Mouse (Mus musculus) forebrain, embryonic 16.5 days (tissue): ENCODE data around the gene Zmiz1. TPM values are rescaled to one million over a fixed set of nuclear protein-coding genes. Genes with fewer than 3 reads are reported as not detected.

Experiments used
- ATAC-seq: fragments of 200-750 bp; cut with Nextera tagmentation; 2 replicates; pipeline ENCODE4 v1.8.0; 2017; ENCODE audit warnings: mild to moderate bottlenecking, moderate library complexity
- H3K27ac ChIP-seq: fragments of 300-500 bp; sonication (generic); 2 replicates; pipeline ENCODE4 v1.5.1; 2014; ENCODE audit warnings: low read length, control low read depth
- H3K27me3 ChIP-seq: fragments of 300-500 bp; sonication (generic); replicated peaks from 2 replicates; pipeline ENCODE4 v1.6.1; 2014; ENCODE audit warnings: low read length; ENCODE audit not compliant: control insufficient read depth, insufficient read depth
- H3K36me3 ChIP-seq: fragments of 300-500 bp; sonication (generic); 2 replicates; pipeline ENCODE4 v1.6.1; 2014; ENCODE audit not compliant: control insufficient read depth, insufficient read depth
- H3K4me1 ChIP-seq: fragments of 300-500 bp; sonication (generic); replicated peaks from 2 replicates; pipeline ENCODE4 v1.6.1; 2014; ENCODE audit warnings: low read length; ENCODE audit not compliant: control insufficient read depth, insufficient read depth
- H3K4me2 ChIP-seq: fragments of 300-500 bp; sonication (generic); 2 replicates; pipeline ENCODE4 v1.6.1; 2014; ENCODE audit warnings: mild to moderate bottlenecking, low read length, control low read depth
- H3K4me3 ChIP-seq: fragments of 300-500 bp; sonication (generic); replicated peaks from 2 replicates; pipeline ENCODE4 v1.5.1; 2014; ENCODE audit warnings: mild to moderate bottlenecking, low read length, control low read depth
- H3K9ac ChIP-seq: fragments of 300-500 bp; sonication (generic); replicated peaks from 2 replicates; pipeline ENCODE4 v1.6.1; 2014; ENCODE audit warnings: low read depth, low read length, control low read depth
- H3K9me3 ChIP-seq: fragments of 300-500 bp; sonication (generic); 2 replicates; pipeline ENCODE4 v1.6.1; 2016; ENCODE audit warnings: low read length; ENCODE audit not compliant: control insufficient read depth
- WGBS: fragments of 180-500 bp; shearing (Covaris S2); extraction: QIAGEN DNeasy Blood & Tissue Kit; methylation state at CpG from one replicate; pipeline ENCODE4 v1.1.7; 2014; 5-methylcytosine and 5-hydroxymethylcytosine counted together
- polyA plus RNA-seq: library from polyadenylated mRNA; unstranded; fragments of >200 nt; fragmentation: Nextera tagmentation; extraction: Ambion mirVana; gene quantifications from 2 replicates; pipeline ENCODE4 v1.2.1, GENCODE M21; 2015

The Zmiz1 gene
- polyA plus RNA-seq, 1 experiment from 2014 or later: 56.6 TPM

- no peaks in the 10 kb centered on the region for H3K27me3 ChIP-seq
- H3K27ac ChIP-seq: no peak overlapping the region
- 85% methylated on average over 10 of the region's 10 CpGs for WGBS
- H3K4me2 ChIP-seq: no peak overlapping the region
- H3K9me3 ChIP-seq: no peaks in the 10 kb centered on the region
- H3K4me1 ChIP-seq: peaks cover 14% of the 10 kb centered on the region
- H3K9ac ChIP-seq: no peak overlapping the region
- no peak overlapping the region for H3K4me3 ChIP-seq
- ATAC-seq: no peak
- H3K36me3 ChIP-seq: no peaks in the 10 kb centered on the region
These were observed 7.0 kb upstream of the Zmiz1 start for GRCm38 (mm10) chr14:25451699-25452632.

GRCm38 (mm10) chr14:25452633-25453025, 6.4 kb upstream of the Zmiz1 start:
- no peak for ATAC-seq
- Histone ChIP-seq H3K4me3 (no peak overlapping the region), H3K9ac (no peak overlapping the region), H3K36me3 (no peaks in the 10 kb centered on the region), H3K27ac (no peak overlapping the region), H3K27me3 (no peaks in the 10 kb centered on the region), H3K9me3 (no peaks in the 10 kb centered on the region), H3K4me1 (peaks cover 14% of the 10 kb centered on the region), H3K4me2 (no peak overlapping the region)
- WGBS: 77% methylated on average over 2 of the region's 2 CpGs

GRCm38 (mm10) chr14:25454066-25454760, 4.8 kb upstream of the Zmiz1 start:
- no peak for ATAC-seq
- no peaks in the 10 kb centered on the region for H3K36me3 ChIP-seq
- no peak overlapping the region for H3K27ac ChIP-seq
- H3K4me3 ChIP-seq: no peak overlapping the region
- no peak overlapping the region for H3K9ac ChIP-seq
- H3K9me3 ChIP-seq: no peaks in the 10 kb centered on the region
- WGBS: 89% methylated on average over 12 of the region's 12 CpGs
- no peak overlapping the region for H3K4me2 ChIP-seq
- no peaks in the 10 kb centered on the region for H3K27me3 ChIP-seq
- peaks cover 20% of the 10 kb centered on the region for H3K4me1 ChIP-seq

GRCm38 (mm10) chr14:25456666-25457433, 2.1 kb upstream of the Zmiz1 start:
- H3K9ac ChIP-seq: peak overlapping the region; percentile 98
- no peaks in the 10 kb centered on the region for H3K9me3 ChIP-seq
- peak overlapping the region; percentile 100 for H3K4me3 ChIP-seq
- H3K4me1 ChIP-seq: peaks cover 28% of the 10 kb centered on the region
- H3K27me3 ChIP-seq: no peaks in the 10 kb centered on the region
- H3K36me3 ChIP-seq: no peaks in the 10 kb centered on the region
- 3% methylated on average over 16 of the region's 17 CpGs for WGBS
- H3K4me2 ChIP-seq: peak overlapping the region; percentile 65
- ATAC-seq: 0 out of 2 replicates have a peak, but pooled peaks have one; percentile 3
- H3K27ac ChIP-seq: peak overlapping the region; percentile 99

- Histone ChIP-seq H3K4me2 (peak overlapping the region; percentile 65), H3K4me3 (peak overlapping the region; percentile 100), H3K4me1 (peaks cover 34% of the 10 kb centered on the region), H3K9me3 (no peaks in the 10 kb centered on the region), H3K27ac (peak overlapping the region; percentile 99), H3K27me3 (no peaks in the 10 kb centered on the region), H3K9ac (peak overlapping the region; percentile 98), H3K36me3 (no peaks in the 10 kb centered on the region)
- peak; percentile 70 for ATAC-seq
- under 1% methylated on average over 52 of the region's 52 CpGs for WGBS
These were observed 1.5 kb upstream of the Zmiz1 start for GRCm38 (mm10) chr14:25457434-25457957.

GRCm38 (mm10) chr14:25458111-25459015, 622 bp upstream of the Zmiz1 start:
- no peaks in the 10 kb centered on the region for H3K36me3 ChIP-seq
- whole genome bisulfite sequencing: 0% methylated on average over 37 of the region's 37 CpGs
- H3K4me2 ChIP-seq: peak overlapping the region; percentile 65
- peak overlapping the region; percentile 99 for H3K27ac ChIP-seq
- H3K9me3 ChIP-seq: no peaks in the 10 kb centered on the region
- peak overlapping the region; percentile 100 for H3K4me3 ChIP-seq
- ATAC-seq: peak; percentile 27
- peaks cover 43% of the 10 kb centered on the region for H3K4me1 ChIP-seq
- peak overlapping the region; percentile 98 for H3K9ac ChIP-seq
- H3K27me3 ChIP-seq: no peaks in the 10 kb centered on the region

GRCm38 (mm10) chr14:25459394-25459997, 511 bp downstream of the Zmiz1 start:
- Histone ChIP-seq H3K36me3 (no peaks in the 10 kb centered on the region), H3K27me3 (no peaks in the 10 kb centered on the region), H3K4me2 (peak overlapping the region; percentile 65), H3K9me3 (no peaks in the 10 kb centered on the region), H3K4me3 (peak overlapping the region; percentile 100), H3K4me1 (peaks cover 54% of the 10 kb centered on the region), H3K9ac (peak overlapping the region; percentile 98), H3K27ac (peak overlapping the region; percentile 99)
- under 1% methylated on average over 60 of the region's 69 CpGs for WGBS
- peak; percentile 27 for ATAC-seq
